Mouse (Mus musculus): Measurements from ENCODE around the gene Npm3. TPM values are rescaled to one million over a fixed set of nuclear protein-coding genes. Genes with fewer than 3 reads are reported as not detected.
A peak's percentile ranks its signal among the peaks of the same experiment; 100 is the strongest.

The Npm3 gene
- polyA plus RNA-seq, 1 experiment from 2014 or later = 4.6 TPM

DNA sequence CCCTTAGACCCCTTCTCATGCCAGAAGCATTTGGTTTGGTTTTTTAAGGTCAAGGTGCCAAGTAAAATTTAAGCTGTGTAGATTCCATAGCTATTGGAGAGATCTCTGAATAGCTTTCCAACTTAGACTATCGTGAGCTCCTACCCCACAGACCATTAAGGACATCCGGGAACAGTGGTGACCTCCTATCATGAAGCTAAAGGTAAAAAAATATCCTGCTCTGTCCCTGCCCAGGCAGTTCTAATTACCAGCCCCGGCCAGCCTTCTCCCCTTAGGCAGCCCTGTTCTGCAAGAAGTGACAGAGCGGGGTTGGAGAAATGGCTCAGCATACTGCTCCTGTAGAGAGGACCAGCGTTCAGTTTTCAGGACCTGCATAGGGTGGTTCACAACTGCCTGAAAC, 10.9 kb downstream of the Npm3 start:
- H3K4me2 ChIP-seq (ENCODE audit: low read depth, low read length) = no peak overlapping the region
- H3K9me3 ChIP-seq (replicated peaks; ENCODE audit: control insufficient read depth, low read length) = no peaks in the 10 kb centered on the region
- peaks cover 7% of the 10 kb centered on the region for H3K4me1 ChIP-seq (ENCODE audit: control insufficient read depth, low read depth, low read length)
- no peak overlapping the region for H3K9ac ChIP-seq (ENCODE audit: low read depth, low read length)
- no peak for ATAC-seq (ENCODE audit: low read depth)
- WGBS (ENCODE audit: insufficient replicate concordance) = 65% methylated on average over 5 of the region's 5 CpGs
- H3K27ac ChIP-seq (ENCODE audit: low read length) = no peak overlapping the region
- H3K4me3 ChIP-seq (ENCODE audit: low read depth, low read length) = no peak overlapping the region
- H3K27me3 ChIP-seq (ENCODE audit: control insufficient read depth, insufficient read depth, low read depth, low read length) = peaks cover 95% of the 10 kb centered on the region
- no peaks in the 10 kb centered on the region for H3K36me3 ChIP-seq (ENCODE audit: control insufficient read depth, insufficient read depth)

GRCm38 (mm10) chr19:45737846-45738484, 11.4 kb downstream of the Npm3 start:
- H3K4me3 ChIP-seq (ENCODE audit: low read depth, low read length) = no peak overlapping the region

GRCm38 (mm10) chr19:45737208-45737845, 12.1 kb downstream of the Npm3 start:
- Histone ChIP-seq H3K4me3 (ENCODE audit: low read depth, low read length) (no peak overlapping the region), H3K4me1 (ENCODE audit: control insufficient read depth, low read depth, low read length) (peaks cover 7% of the 10 kb centered on the region), H3K36me3 (ENCODE audit: control insufficient read depth, insufficient read depth) (no peaks in the 10 kb centered on the region), H3K9ac (ENCODE audit: low read depth, low read length) (no peak overlapping the region), H3K27me3 (ENCODE audit: control insufficient read depth, insufficient read depth, low read depth, low read length) (peaks cover 95% of the 10 kb centered on the region), H3K4me2 (ENCODE audit: low read depth, low read length) (peak overlapping the region; percentile 36; the same call in 1 of the 2 replicates), H3K9me3 (replicated peaks; ENCODE audit: control insufficient read depth, low read length) (no peaks in the 10 kb centered on the region), H3K27ac (ENCODE audit: low read length) (no peak overlapping the region)
- WGBS (ENCODE audit: insufficient replicate concordance) = 24% methylated on average over 21 of the region's 23 CpGs
- no peak for ATAC-seq (ENCODE audit: low read depth)

More at GRCm38 (mm10) chr19:45737846-45738484, 11.4 kb downstream of the Npm3 start:
- Histone ChIP-seq H3K27me3 (ENCODE audit: control insufficient read depth, insufficient read depth, low read depth, low read length) (peaks cover 95% of the 10 kb centered on the region), H3K9ac (ENCODE audit: low read depth, low read length) (no peak overlapping the region), H3K36me3 (ENCODE audit: control insufficient read depth, insufficient read depth) (no peaks in the 10 kb centered on the region), H3K4me1 (ENCODE audit: control insufficient read depth, low read depth, low read length) (peaks cover 7% of the 10 kb centered on the region), H3K27ac (ENCODE audit: low read length) (no peak overlapping the region), H3K4me2 (ENCODE audit: low read depth, low read length) (no peak overlapping the region), H3K9me3 (replicated peaks; ENCODE audit: control insufficient read depth, low read length) (no peaks in the 10 kb centered on the region)
- no peak for ATAC-seq (ENCODE audit: low read depth)
- 74% methylated on average over 10 of the region's 10 CpGs for WGBS (ENCODE audit: insufficient replicate concordance)

- H3K27me3 ChIP-seq (ENCODE audit: control insufficient read depth, insufficient read depth, low read depth, low read length) = peaks cover 93% of the 10 kb centered on the region
- no peak overlapping the region for H3K9ac ChIP-seq (ENCODE audit: low read depth, low read length)
- peak; percentile 50 for ATAC-seq (ENCODE audit: low read depth)
- under 1% methylated on average over 28 of the region's 28 CpGs for WGBS (ENCODE audit: insufficient replicate concordance)
- H3K4me1 ChIP-seq (ENCODE audit: control insufficient read depth, low read depth, low read length) = peaks cover 7% of the 10 kb centered on the region
- H3K9me3 ChIP-seq (replicated peaks; ENCODE audit: control insufficient read depth, low read length) = no peaks in the 10 kb centered on the region
- no peaks in the 10 kb centered on the region for H3K36me3 ChIP-seq (ENCODE audit: control insufficient read depth, insufficient read depth)
- no peak overlapping the region for H3K27ac ChIP-seq (ENCODE audit: low read length)
- H3K4me2 ChIP-seq (ENCODE audit: low read depth, low read length) = peak overlapping the region; percentile 36; the same call in 1 of the 2 replicates
- H3K4me3 ChIP-seq (ENCODE audit: low read depth, low read length) = no peak overlapping the region
These were observed 12.6 kb downstream of the Npm3 start for GRCm38 (mm10) chr19:45736855-45737207.

DNA sequence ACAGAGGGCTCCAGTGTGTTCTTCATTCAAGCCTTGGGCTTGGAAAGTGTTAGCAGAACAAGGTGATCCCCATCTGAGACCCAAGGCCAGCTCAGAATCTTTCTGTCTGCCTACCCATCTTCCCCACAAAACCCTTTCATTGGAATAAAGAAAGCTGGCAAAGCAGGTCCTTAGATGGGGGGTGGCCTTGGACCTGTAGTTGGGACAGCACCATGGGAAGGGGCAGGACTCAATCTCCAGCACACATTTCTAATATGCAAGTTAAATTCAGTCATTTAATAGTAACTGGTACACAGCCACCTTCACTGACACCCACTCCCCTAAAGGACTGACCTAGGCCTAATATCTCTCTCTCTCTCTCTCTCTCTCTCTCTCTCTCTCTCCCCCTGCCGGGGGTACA, 13.2 kb downstream of the Npm3 start:
- Histone ChIP-seq H3K27ac (ENCODE audit: low read length) (no peak overlapping the region), H3K9me3 (replicated peaks; ENCODE audit: control insufficient read depth, low read length) (no peaks in the 10 kb centered on the region), H3K27me3 (ENCODE audit: control insufficient read depth, insufficient read depth, low read depth, low read length) (peaks cover 89% of the 10 kb centered on the region), H3K9ac (ENCODE audit: low read depth, low read length) (no peak overlapping the region), H3K4me2 (ENCODE audit: low read depth, low read length) (no peak overlapping the region), H3K4me1 (ENCODE audit: control insufficient read depth, low read depth, low read length) (peaks cover 7% of the 10 kb centered on the region), H3K4me3 (ENCODE audit: low read depth, low read length) (no peak overlapping the region), H3K36me3 (ENCODE audit: control insufficient read depth, insufficient read depth) (no peaks in the 10 kb centered on the region)
- no peak for ATAC-seq (ENCODE audit: low read depth)
- 53% methylated on average over 1 of the region's 1 CpGs for WGBS (ENCODE audit: insufficient replicate concordance)

DNA sequence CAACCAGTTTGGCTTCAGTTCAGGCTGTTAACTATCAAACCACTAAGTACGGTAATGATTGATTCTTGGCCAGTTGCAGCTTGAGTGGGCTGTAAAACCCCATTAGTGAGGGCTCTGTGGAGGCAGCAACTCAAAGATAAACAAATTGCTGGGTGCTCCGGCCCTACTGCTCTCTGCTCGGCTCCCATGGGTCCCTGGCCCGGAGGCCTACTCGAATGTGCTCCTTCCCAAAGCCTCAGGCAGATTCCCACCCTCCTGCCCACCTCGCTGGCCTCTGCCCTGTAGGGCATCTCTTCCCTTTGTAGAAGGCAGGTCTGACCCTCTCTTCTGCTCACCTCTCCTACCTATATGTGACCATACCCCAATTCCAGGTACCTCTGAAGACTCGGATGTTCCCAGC, 14.6 kb downstream of the Npm3 start:
- Histone ChIP-seq H3K4me3 (ENCODE audit: low read depth, low read length) (no peak overlapping the region), H3K9ac (ENCODE audit: low read depth, low read length) (no peak overlapping the region), H3K4me1 (ENCODE audit: control insufficient read depth, low read depth, low read length) (peaks cover 7% of the 10 kb centered on the region), H3K9me3 (replicated peaks; ENCODE audit: control insufficient read depth, low read length) (no peaks in the 10 kb centered on the region), H3K27me3 (ENCODE audit: control insufficient read depth, insufficient read depth, low read depth, low read length) (peaks cover 75% of the 10 kb centered on the region), H3K4me2 (ENCODE audit: low read depth, low read length) (no peak overlapping the region), H3K27ac (ENCODE audit: low read length) (no peak overlapping the region), H3K36me3 (ENCODE audit: control insufficient read depth, insufficient read depth) (no peaks in the 10 kb centered on the region)
- ATAC-seq (ENCODE audit: low read depth) = no peak
- WGBS (ENCODE audit: insufficient replicate concordance) = 48% methylated on average over 7 of the region's 7 CpGs

- no peak overlapping the region for H3K4me2 ChIP-seq (ENCODE audit: low read depth, low read length)
These were observed 15.2 kb downstream of the Npm3 start for GRCm38 (mm10) chr19:45734191-45734590.

GRCm38 (mm10) chr19:45733564-45733963, 15.8 kb downstream of the Npm3 start:
- Histone ChIP-seq H3K4me2 (ENCODE audit: low read depth, low read length) (no peak overlapping the region), H3K9me3 (replicated peaks; ENCODE audit: control insufficient read depth, low read length) (no peaks in the 10 kb centered on the region), H3K27ac (ENCODE audit: low read length) (no peak overlapping the region), H3K36me3 (ENCODE audit: control insufficient read depth, insufficient read depth) (no peaks in the 10 kb centered on the region), H3K4me1 (ENCODE audit: control insufficient read depth, low read depth, low read length) (peaks cover 7% of the 10 kb centered on the region), H3K27me3 (ENCODE audit: control insufficient read depth, insufficient read depth, low read depth, low read length) (peaks cover 63% of the 10 kb centered on the region), H3K4me3 (ENCODE audit: low read depth, low read length) (no peak overlapping the region), H3K9ac (ENCODE audit: low read depth, low read length) (no peak overlapping the region)
- 31% methylated on average over 10 of the region's 10 CpGs for WGBS (ENCODE audit: insufficient replicate concordance)
- ATAC-seq (ENCODE audit: low read depth) = no peak

More at GRCm38 (mm10) chr19:45734191-45734590, 15.2 kb downstream of the Npm3 start:
- ATAC-seq (ENCODE audit: low read depth) = no peak
- Histone ChIP-seq H3K27me3 (ENCODE audit: control insufficient read depth, insufficient read depth, low read depth, low read length) (peaks cover 70% of the 10 kb centered on the region), H3K36me3 (ENCODE audit: control insufficient read depth, insufficient read depth) (no peaks in the 10 kb centered on the region), H3K27ac (ENCODE audit: low read length) (no peak overlapping the region), H3K9ac (ENCODE audit: low read depth, low read length) (no peak overlapping the region), H3K4me3 (ENCODE audit: low read depth, low read length) (no peak overlapping the region), H3K4me1 (ENCODE audit: control insufficient read depth, low read depth, low read length) (peaks cover 7% of the 10 kb centered on the region), H3K9me3 (replicated peaks; ENCODE audit: control insufficient read depth, low read length) (no peaks in the 10 kb centered on the region)
- WGBS (ENCODE audit: insufficient replicate concordance) = 69% methylated on average over 5 of the region's 5 CpGs

GRCm38 (mm10) chr19:45731658-45732057, 17.7 kb downstream of the Npm3 start:
- H3K4me3 ChIP-seq (ENCODE audit: low read depth, low read length) = no peak overlapping the region
- H3K9ac ChIP-seq (ENCODE audit: low read depth, low read length) = no peak overlapping the region
- H3K4me2 ChIP-seq (ENCODE audit: low read depth, low read length) = no peak overlapping the region
- no peaks in the 10 kb centered on the region for H3K9me3 ChIP-seq (replicated peaks; ENCODE audit: control insufficient read depth, low read length)
- H3K36me3 ChIP-seq (ENCODE audit: control insufficient read depth, insufficient read depth) = no peaks in the 10 kb centered on the region
- no peaks in the 10 kb centered on the region for H3K4me1 ChIP-seq (ENCODE audit: control insufficient read depth, low read depth, low read length)
- H3K27me3 ChIP-seq (ENCODE audit: control insufficient read depth, insufficient read depth, low read depth, low read length) = peaks cover 44% of the 10 kb centered on the region
- H3K27ac ChIP-seq (ENCODE audit: low read length) = no peak overlapping the region
- 73% methylated on average over 7 of the region's 7 CpGs for WGBS (ENCODE audit: insufficient replicate concordance)
- no peak for ATAC-seq (ENCODE audit: low read depth)
